Mouse (Mus musculus) liver, adult 2 months (tissue): ENCODE data around the gene Magi2.

Source experiments
- CTCF ChIP-seq: fragments of 200-500 bp; IDR thresholded peaks from 2 replicates; pipeline ENCODE4 v1.5.1; 2011; ENCODE audit warnings: low read depth, low read length, control low read depth
- POLR2A ChIP-seq: fragments of 200-500 bp; IDR thresholded peaks from 2 replicates; pipeline ENCODE4 v1.6.1; 2011; ENCODE audit warnings: low read length, control low read depth; ENCODE audit not compliant: insufficient read depth; ENCODE audit errors: extremely low read depth

DNA sequence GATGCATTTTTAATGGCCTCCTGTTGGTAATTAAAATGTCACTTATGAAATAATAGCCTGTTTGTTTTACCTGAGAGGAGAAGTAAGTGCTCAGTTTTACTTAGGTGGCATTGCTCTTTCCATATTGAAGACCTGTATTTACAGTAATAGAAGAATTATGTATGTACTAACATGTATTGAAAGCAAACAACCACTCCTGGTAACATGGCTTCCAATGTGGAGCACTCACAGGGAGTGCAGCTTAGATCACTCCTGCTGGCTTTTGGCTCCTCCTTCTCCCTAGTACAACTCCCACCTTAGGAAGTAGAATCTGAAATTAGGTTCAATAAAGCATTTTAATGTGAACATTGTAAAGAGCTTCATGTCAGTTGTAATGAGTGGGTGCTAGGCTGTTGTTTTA, 877.0 kb downstream of the Magi2 start:
- no peak for TF ChIP-seq POLR2A
- no peak for TF ChIP-seq CTCF
